23 mouse cellular contexts compared by ENCODE assay signal in the genomic region with DNA sequence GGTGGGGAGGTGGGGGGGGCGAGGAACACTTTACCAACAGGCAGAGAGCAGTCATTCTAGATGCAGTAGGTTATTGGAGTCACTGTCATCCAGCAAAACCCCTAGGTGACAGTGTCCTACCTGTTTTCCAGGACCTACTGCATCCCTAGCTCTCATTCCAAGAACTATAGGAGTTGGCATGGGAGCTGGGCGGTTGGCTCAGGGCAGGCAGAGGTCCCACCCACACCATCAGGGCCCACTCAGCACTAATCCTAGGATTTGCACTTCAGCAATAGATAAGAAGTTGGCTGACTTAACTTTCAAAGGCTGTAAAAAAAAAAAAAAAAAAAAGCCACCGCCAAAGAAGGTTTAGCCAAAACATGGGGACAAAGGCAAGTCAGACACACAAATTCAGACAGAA.
DNase-seq lines count a peak whose midpoint lies in the region; ATAC-seq and TF ChIP-seq lines count a peak whose summit lies in the region.
"Had no signal": no experiment of that assay in that cellular context is flagged by ENCODE, and none has a peak within 500 bp of the region (broad histone marks: within the 10 kb centered on the region; RNA-seq: fewer than 3 reads in every experiment).

No protein-coding gene starts in this region.

- H3K36me3 ChIP-seq in heart, embryonic 15.5 days, result no peaks in the 10 kb centered on the region
- no peaks in the 10 kb centered on the region for H3K36me3 ChIP-seq in limb, embryonic 11.5 days (ENCODE audit: control insufficient read depth, insufficient read depth, low read length)
- no peaks in the 10 kb centered on the region for H3K36me3 ChIP-seq in limb, embryonic 10.5 days
- H3K36me3 ChIP-seq: embryonic facial prominence, embryonic 13.5 days; forebrain, embryonic 12.5 days; forebrain, embryonic 15.5 days; hindbrain, embryonic 12.5 days; hindbrain, embryonic 15.5 days had no signal

- H3K9ac ChIP-seq in heart, embryonic 15.5 days, result no peak overlapping the region
- H3K9ac ChIP-seq in limb, embryonic 11.5 days (ENCODE audit: low read length), result no peak overlapping the region
- H3K9ac ChIP-seq: embryonic facial prominence, embryonic 13.5 days; forebrain, embryonic 12.5 days; forebrain, embryonic 15.5 days; hindbrain, embryonic 12.5 days; hindbrain, embryonic 15.5 days had no signal

- DNase-seq in heart, adult 18-20 months, result no peak
- peak; percentile 6 for DNase-seq in limb, embryonic 11.5 days (ENCODE audit: low spot score)
- DNase-seq in limb, embryonic 10.5 days (ENCODE audit: low spot score), result no peak
- DNase-seq in brain, embryonic 14.5 days (ENCODE audit: low read depth), result peak; percentile 15
- DNase-seq in yolk sac, embryonic 10.5 days (ENCODE audit: low spot score), result peak; percentile 26
- DNase-seq in gastrocnemius, postnatal 10 days, result no peak
- DNase-seq: adrenal gland, adult 8-10 months; adrenal gland, postnatal 25 days; cerebellum, adult 2 months; gastrocnemius, postnatal 14 days; heart, adult 11 months; kidney, adult 2 months had no signal

- TF ChIP-seq POLR2A in brain, embryonic 14.5 days (IDR thresholded peaks at IDR 0.05; ENCODE audit: borderline replicate concordance, extremely low read depth, insufficient read depth, insufficient read length, poor library complexity, severe bottlenecking), result no peak

- no peak overlapping the region for H3K27ac ChIP-seq in heart, embryonic 15.5 days
- H3K27ac ChIP-seq in limb, embryonic 11.5 days (replicated peaks; ENCODE audit: low read depth, low read length), result no peak overlapping the region
- no peak overlapping the region for H3K27ac ChIP-seq in limb, embryonic 10.5 days
- H3K27ac ChIP-seq: embryonic facial prominence, embryonic 13.5 days; forebrain, embryonic 12.5 days; forebrain, embryonic 15.5 days; hindbrain, embryonic 12.5 days; hindbrain, embryonic 15.5 days had no signal

- 34% methylated on average over 3 of the region's 3 CpGs for WGBS in heart, embryonic 15.5 days
- 61% methylated on average over 3 of the region's 3 CpGs for WGBS in limb, embryonic 11.5 days
- 59% methylated on average over 3 of the region's 3 CpGs for WGBS in limb, embryonic 10.5 days

- H3K4me3 ChIP-seq in heart, embryonic 15.5 days, result no peak overlapping the region
- H3K4me3 ChIP-seq in limb, embryonic 11.5 days (ENCODE audit: low read depth, low read length), result no peak overlapping the region
- H3K4me3 ChIP-seq in limb, embryonic 10.5 days, result no peak overlapping the region
- H3K4me3 ChIP-seq: embryonic facial prominence, embryonic 13.5 days; erythroblast, embryonic 14.5 days; forebrain, embryonic 12.5 days; forebrain, embryonic 15.5 days; hindbrain, embryonic 12.5 days; hindbrain, embryonic 15.5 days had no signal

- 0 out of 2 replicates have a peak, but pooled peaks have one; percentile 43 for ATAC-seq in heart, embryonic 15.5 days (replicated peaks; ENCODE audit: insufficient number of reproducible peaks, insufficient read depth, low FRiP score, low read depth)
- ATAC-seq in limb, embryonic 11.5 days (ENCODE audit: insufficient number of reproducible peaks, low FRiP score, low TSS enrichment, low read depth), result no peak
- ATAC-seq: activated CD4-positive, CD25-positive, alpha-beta regulatory T cell, adult 4 months; CD4-positive, CD25-positive, alpha-beta regulatory T cell, adult 4 months; forebrain, embryonic 15.5 days; intestine, postnatal 0 days had no signal

- TF ChIP-seq CTCF in brain, embryonic 14.5 days (IDR thresholded peaks at IDR 0.05; ENCODE audit: borderline replicate concordance, extremely low read depth, insufficient read depth, insufficient read length), result no peak

- no peaks in the 10 kb centered on the region for H3K27me3 ChIP-seq in heart, embryonic 15.5 days
- H3K27me3 ChIP-seq in limb, embryonic 11.5 days (ENCODE audit: control insufficient read depth, insufficient read depth, low read length), result no peaks in the 10 kb centered on the region
- H3K27me3 ChIP-seq in limb, embryonic 10.5 days (ENCODE audit: low read depth, poor library complexity, severe bottlenecking), result no peaks in the 10 kb centered on the region
- H3K27me3 ChIP-seq: embryonic facial prominence, embryonic 13.5 days; forebrain, embryonic 12.5 days; forebrain, embryonic 15.5 days; hindbrain, embryonic 12.5 days; hindbrain, embryonic 15.5 days had no signal

- no peak overlapping the region for H3K4me2 ChIP-seq in heart, embryonic 15.5 days
- H3K4me2 ChIP-seq in limb, embryonic 11.5 days (ENCODE audit: low read depth, severe bottlenecking), result no peak overlapping the region
- H3K4me2 ChIP-seq: embryonic facial prominence, embryonic 13.5 days; forebrain, embryonic 12.5 days; forebrain, embryonic 15.5 days; heart, embryonic 11.5 days; hindbrain, embryonic 12.5 days; hindbrain, embryonic 15.5 days had no signal

- no peaks in the 10 kb centered on the region for H3K9me3 ChIP-seq in heart, embryonic 15.5 days (replicated peaks)
- H3K9me3 ChIP-seq in limb, embryonic 11.5 days (ENCODE audit: control insufficient read depth, low read length), result no peaks in the 10 kb centered on the region
- H3K9me3 ChIP-seq in limb, embryonic 10.5 days (replicated peaks), result no peaks in the 10 kb centered on the region
- H3K9me3 ChIP-seq: embryonic facial prominence, embryonic 13.5 days; forebrain, embryonic 12.5 days; forebrain, embryonic 15.5 days; hindbrain, embryonic 12.5 days; hindbrain, embryonic 15.5 days had no signal

- peaks cover 13% of the 10 kb centered on the region for H3K4me1 ChIP-seq in heart, embryonic 15.5 days (replicated peaks)
- H3K4me1 ChIP-seq in limb, embryonic 11.5 days (ENCODE audit: control insufficient read depth, insufficient read depth, low read length), result no peaks in the 10 kb centered on the region
- H3K4me1 ChIP-seq in limb, embryonic 10.5 days, result no peaks in the 10 kb centered on the region
- H3K4me1 ChIP-seq: embryonic facial prominence, embryonic 13.5 days; forebrain, embryonic 12.5 days; forebrain, embryonic 15.5 days; hindbrain, embryonic 12.5 days; hindbrain, embryonic 15.5 days had no signal

Comparison
In these comparisons a context has a peak if more than half of its experiments do, and no peak if none do; other contexts are left out.
1. DNase-seq: peak in limb, embryonic 11.5 days (single experiment), brain, embryonic 14.5 days (single experiment) and yolk sac, embryonic 10.5 days (single experiment); none in heart, adult 18-20 months (0 of 2), limb, embryonic 10.5 days (single experiment) and gastrocnemius, postnatal 10 days (single experiment).